Mouse (Mus musculus) olfactory bulb, adult 2 months (tissue): Measurements from ENCODE around the gene Tulp2.

Experiments used
- CTCF ChIP-seq: fragments of 200-500 bp; IDR thresholded peaks from 2 replicates; pipeline ENCODE4 v1.5.1; 2012; ENCODE audit warnings: low read depth, mild to moderate bottlenecking, low read length, moderate library complexity; ENCODE audit not compliant: insufficient read depth
- POLR2A ChIP-seq: fragments of 200-500 bp; IDR thresholded peaks from 2 replicates; pipeline ENCODE4 v1.6.1; 2012; ENCODE audit warnings: mild to moderate bottlenecking, low read depth, low read length, moderate library complexity; ENCODE audit not compliant: insufficient read depth

DNA sequence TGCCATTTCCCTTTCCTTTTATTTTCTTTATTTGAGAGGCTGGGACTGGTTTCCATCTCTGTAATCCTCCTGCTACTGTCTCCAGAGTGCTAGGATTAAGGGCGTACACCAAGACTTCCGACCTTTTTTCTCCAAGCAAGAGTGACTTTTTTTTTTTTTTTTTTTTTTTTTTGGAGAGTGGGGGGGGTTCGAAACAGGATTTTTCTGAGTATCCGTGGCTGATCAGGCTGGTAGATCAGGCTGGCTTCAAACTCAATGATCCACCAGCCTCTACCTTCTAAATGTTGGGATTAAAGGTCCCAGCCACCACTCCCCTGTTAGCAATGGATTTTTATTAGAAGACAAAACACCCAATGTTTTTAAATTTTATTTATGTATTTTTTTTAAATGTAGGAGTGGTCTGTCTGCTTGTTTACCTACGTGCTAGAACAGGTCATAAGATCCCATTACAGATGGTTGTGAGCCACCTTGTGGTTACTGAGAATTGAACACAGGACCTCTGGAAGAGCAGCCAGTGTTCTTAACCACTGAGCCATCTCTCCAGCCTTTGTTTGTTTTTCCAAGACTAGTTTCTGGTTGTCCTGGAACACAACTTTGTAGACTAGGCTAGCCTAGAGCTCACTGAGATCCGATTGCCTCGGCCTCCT, 44.9 kb downstream of the Tulp2 start:
- TF ChIP-seq CTCF (no peak), POLR2A (no peak)
